Mouse (Mus musculus) thymus, postnatal 0 days (tissue): ENCODE data around the gene Ddx6. TPM values are rescaled to one million over a fixed set of nuclear protein-coding genes. Genes with fewer than 3 reads are reported as not detected.
"Not testable (repeated sequence)": the region's sequence is repeated elsewhere in the genome, so short reads cannot be mapped to it uniquely, and the experiment has no call there.

ENCODE experiments used
- DNase-seq: peaks from one replicate; pipeline ENCODE4 v3.0.0-alpha.2; 2015; ENCODE audit warnings: low spot score
- polyA plus RNA-seq: library from polyadenylated mRNA; unstranded; fragments of >200 nt; fragmentation: Nextera tagmentation; extraction: Ambion mirVana; gene quantifications from 2 replicates; pipeline ENCODE4 v1.2.1, GENCODE M21; 2015

The Ddx6 gene
- polyA plus RNA-seq, result 22.2 and 29.5 TPM in 2 replicates

DNA sequence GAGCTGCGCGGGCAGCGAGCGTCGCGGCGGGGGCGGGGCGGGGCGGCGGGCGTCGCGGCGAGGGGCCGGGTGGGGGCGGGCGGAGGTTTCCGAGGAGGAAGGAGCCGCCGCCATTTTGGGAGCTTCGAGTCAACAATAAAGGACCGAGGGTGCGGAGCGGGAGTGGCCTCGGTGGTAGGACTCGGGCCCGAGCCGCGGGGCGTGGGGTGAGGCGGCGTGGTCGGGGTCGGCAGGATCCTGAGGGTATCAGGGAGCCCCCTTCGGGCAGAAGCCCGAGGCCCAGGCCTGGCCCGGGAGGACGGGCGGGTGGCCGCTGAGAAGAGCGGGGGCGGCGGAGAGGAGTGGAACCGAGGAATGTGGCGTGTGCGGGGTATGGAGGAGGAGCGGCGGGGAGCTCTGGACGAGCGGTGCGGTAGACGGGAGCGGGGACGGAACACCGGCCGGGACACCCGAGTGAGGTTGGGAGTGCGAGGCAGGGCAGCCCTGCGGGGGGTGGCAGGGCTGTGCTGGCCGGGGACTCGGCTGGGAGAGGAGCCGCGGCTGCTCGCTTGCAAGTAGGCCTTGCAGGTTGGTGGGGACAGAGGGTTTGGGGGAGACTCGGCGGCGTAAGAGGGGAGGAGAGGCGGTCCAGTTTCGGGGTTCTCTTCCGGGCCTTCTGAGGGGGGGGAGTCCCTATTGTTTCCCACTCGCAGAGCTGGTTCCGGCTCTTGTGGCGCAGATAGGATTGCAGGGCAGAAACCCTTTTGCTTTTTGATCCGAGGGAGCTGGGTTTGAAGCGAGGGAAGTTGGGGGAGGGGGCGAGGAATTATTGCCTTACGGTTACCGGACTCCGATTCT is at the start of gene Ddx6:
Ddx6 (plus strand) TSS at position 114 of the 837 bp plus-strand sequence.
- peak; percentile 80 for DNase-seq

DNA sequence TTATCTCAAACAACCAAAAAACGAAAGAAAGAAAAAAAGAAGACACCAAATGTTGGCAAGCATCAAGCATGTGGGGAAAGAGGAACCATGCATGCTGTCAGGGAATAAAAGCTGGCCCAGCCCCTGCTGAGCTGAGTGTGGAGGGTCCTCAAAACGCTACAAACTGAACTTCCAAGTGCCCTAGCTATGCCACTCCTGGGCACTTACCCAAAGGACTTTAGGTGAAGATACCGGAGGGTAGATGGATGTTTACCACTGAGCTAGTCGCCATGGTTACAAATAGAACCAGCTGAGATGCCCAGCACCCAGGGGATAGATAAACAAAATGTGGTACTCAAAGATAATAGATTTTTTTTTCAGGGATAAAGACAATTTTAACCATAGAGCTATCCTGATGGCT is 43.1 kb upstream of the Ddx6 start, which contains the start of gene Cxcr5:
Cxcr5 (minus strand) TSS at position 281 of the 400 bp plus-strand sequence.
- no peak for DNase-seq

DNA sequence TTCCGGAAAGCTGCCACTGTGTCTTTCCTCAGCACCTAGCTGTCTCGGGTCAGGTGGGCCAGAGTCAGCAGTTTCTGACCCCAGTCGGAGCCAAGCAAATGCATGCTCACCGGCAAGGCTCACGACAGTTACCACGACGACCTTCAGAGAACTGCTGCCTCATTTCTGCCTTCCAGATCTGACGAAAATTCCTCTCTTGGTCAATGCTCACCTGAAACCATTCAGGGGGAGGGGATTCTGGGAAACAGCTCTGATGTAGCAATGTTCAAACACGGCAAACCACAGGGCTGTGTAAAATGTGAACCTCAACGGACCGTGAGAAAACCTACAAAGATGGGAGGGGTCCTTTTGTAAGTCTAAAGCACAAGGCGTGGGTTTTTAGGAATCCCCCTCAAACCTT is 41.8 kb upstream of the Ddx6 start:
- DNase-seq, result no peak

DNA sequence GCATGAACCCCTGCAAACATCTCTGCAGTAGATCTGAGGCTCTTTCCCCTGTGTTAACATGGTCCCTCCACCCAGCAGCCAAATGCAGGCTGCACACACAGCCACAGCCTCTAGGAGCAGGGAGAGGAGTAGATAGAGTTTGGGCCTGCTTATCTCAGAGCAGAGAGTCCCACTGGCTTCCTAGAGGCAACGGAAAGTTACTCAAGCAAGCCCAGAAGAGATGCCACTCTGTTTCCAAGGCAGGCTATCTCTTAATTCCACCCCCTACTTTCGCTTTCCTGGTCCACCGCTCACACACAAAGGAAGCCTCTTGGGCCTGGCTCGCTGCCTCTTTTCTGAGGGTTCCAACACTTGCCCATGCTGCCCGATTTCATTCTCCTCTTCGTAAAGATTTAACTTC is 39.3 kb upstream of the Ddx6 start:
- DNase-seq, result no peak

DNA sequence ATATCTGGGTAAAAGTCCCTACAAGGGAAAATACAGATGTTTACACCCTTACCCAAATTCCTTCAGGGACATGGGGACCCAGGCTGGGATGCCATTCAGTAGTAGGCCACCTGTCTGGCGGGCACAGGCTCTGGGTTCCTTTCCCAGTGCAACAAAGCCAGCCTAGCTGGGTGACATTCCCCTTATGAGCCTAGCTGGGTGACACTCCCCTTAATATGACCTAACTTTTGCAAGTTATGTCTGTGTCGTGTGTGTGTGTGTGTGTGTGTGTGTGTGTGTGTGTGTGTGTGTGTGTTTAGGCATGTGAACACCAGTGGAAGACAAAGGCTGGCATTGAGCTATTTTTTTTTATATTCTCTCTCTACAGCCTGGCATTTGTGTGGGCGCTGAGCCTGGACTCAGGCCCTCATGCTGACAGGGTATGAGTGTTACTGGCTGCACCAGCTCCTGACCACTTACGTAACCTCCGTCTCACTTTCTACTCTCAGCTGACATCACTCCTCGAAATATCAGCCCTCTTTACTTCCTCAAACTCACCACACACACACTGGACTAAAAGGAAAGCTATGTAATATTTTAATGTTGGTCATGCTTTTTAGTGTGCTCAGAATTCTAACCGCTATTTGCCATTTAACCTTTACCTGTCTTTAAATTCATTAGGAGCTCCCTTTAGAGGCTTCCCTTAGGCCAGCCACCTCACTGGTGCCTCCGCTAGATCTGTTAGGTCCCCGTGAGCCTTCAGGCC is 37.2 kb upstream of the Ddx6 start:
- no peak for DNase-seq

DNA sequence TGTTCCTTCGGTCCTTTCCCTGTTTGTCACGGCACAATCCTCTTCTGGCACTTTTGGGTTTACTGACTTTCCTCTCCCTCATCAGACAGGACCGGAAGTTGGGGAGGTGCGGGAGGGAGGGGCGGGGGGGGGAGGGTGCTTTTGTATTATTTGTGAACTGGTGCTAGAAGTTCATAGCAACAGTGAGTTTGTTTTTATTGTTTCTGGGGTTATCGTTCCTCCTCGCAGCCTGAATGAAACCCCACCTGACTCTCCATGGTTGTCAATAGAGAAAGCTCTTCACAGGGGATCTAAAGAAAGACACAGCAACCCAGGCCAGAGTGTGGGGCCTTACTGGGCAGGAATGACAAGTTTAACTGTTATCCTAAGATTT is 36.6 kb upstream of the Ddx6 start:
- DNase-seq, result peak; percentile 54

DNA sequence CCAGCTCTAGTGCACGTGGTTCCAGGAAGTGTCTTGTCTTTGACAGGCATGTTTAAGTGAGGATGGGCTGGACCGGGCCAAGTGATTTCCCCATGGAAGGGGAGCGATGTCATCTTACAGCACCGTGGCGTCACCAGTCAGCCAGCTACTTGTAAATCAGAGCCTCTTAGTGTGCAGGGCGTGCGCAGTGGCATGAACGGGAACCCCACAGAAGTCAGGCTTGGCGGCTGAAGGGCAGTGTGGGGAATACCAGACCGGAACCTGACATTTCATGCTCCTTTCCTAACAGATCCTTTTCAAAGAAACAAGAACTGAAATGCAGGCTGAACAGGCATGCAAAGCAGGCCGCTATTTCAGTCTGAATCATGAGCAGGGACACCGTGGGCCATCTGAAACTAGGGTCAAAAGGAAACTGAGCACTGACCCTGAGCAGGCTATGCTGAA is 33.7 kb upstream of the Ddx6 start:
- no peak for DNase-seq

DNA sequence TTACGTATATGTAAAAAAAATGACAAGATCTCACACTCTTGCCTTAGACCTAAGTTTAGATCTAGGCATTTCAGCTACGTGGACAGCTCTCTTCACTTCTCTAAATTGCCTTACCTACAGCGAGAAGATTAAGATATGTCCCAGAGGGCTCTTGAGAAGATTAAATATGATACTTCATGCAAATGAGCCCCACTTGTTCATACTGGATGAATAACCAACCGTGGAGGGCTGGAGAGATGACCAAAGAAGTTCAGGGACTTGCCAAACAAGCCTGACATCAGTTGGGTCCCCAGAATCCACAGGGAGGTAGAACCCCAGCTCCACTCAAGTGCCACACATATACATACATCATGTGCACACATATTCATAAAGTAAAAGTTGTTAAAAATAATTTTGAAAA is 31.4 kb upstream of the Ddx6 start:
- DNase-seq, result no peak

DNA sequence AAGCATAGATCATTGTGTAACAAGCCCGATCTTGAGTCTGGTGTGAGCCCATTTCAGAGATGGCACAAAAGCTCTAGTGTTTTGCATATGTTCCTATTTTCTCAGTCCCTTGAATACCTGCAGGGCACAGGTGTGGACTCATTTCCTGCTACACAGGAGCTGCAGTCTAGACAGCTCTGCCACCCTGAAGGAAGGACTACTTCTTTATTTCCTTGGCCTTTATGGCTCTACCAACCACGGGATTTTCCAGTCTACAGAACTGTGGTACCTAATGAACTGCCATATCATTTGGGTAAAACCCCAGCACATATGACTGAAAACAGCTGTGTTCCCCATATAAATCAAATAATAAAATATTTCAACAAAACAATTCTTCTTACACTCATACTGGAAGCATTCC is 29.6 kb upstream of the Ddx6 start:
- DNase-seq, result no peak

DNA sequence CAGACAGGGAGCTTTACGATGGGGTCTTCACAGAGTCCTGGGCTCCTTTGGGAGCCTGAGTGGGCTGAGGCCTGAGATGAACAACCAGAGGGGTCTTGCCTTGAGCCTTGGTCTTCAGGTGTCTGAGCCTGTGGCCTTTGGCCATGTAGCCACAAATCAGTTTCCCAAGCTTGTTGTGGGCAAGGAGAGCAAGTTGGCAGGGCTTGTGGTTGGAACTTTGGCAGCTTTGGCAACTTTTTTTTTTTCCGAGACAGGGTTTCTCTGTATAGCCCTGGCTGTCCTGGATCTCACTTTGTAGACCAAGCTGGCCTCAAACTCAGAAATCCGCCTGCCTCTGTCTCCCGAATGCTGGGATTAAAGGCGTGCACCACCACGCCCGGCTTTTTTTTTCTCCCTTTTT is 28.6 kb upstream of the Ddx6 start:
- DNase-seq, result not testable (repeated sequence)

DNA sequence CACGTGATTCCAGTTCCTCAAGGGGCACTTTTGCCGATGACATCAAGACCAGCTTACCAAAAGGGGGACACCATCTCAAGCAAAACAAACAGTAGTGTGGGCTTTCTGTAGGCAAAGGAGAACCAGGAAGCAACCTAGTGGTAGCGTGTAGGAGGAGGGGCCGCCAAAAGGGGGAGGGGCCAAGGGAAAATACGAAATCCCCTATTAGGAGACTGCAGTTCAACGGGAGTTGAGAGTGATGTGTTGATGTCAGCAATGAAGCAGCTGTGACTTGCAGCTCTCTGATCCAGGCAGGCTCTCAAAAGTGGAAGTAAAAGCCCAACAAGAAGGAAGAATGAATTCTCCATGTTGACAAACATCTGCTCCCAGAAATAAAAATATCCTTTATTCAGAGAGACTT is 25.3 kb upstream of the Ddx6 start:
- DNase-seq, result peak; percentile 70

DNA sequence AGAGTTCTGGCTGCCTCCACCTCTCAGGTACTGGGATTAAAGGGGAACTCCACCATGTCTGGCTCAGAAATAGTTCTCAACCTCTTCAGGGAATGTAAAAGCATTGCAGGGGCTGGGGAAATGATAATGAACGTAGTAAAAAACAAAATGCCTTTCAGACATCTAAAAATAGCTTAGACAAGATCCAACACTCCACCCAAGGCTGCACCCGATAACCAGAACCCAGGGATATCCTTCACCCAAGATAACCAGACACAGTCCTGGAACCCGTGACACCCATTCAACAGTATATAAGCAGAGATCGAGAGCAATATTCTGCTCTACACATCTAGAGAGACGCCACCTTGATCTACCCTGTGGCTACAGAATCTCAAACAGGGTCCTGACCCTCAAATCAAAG is 24.6 kb upstream of the Ddx6 start:
- no peak for DNase-seq

DNA sequence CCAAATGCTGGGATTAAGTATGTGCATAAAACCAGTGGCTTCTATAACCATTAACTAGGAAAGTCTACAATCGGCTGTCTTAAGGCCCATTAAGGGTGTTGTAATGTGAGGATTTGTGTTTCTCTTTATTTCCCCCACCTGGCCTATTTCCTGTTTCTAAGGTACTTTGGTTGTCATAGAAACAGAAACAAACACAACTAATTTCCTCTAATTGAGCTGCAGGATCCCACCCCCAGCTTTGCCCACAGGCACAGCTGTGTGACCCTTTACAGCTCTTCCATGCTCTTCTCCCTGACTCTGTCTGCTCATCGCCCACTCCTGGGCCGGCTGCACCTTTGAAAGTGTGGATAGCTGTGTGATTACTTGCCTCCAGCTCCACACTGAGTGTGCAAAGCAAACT is 23.3 kb upstream of the Ddx6 start:
- peak; percentile 83 for DNase-seq

DNA sequence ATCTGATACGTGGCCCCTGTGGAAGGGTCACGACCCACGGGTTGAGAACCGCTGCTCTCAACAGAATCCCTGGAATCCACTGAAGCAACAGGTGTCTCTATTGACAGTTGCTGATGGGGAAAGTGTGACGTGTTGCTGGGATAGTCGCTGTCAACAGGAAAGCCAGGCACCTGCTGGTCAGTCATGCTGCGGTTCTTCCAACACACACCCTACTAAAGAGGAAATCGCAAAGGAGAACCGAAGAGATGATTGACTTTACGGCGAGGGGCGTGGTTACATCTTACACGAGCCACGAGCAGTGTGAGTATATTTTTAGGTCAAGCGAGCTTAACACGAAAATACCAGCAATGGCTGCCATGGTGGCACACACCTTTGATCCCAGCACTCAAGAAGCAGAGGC is 22.3 kb upstream of the Ddx6 start:
- peak; percentile 56 for DNase-seq

DNA sequence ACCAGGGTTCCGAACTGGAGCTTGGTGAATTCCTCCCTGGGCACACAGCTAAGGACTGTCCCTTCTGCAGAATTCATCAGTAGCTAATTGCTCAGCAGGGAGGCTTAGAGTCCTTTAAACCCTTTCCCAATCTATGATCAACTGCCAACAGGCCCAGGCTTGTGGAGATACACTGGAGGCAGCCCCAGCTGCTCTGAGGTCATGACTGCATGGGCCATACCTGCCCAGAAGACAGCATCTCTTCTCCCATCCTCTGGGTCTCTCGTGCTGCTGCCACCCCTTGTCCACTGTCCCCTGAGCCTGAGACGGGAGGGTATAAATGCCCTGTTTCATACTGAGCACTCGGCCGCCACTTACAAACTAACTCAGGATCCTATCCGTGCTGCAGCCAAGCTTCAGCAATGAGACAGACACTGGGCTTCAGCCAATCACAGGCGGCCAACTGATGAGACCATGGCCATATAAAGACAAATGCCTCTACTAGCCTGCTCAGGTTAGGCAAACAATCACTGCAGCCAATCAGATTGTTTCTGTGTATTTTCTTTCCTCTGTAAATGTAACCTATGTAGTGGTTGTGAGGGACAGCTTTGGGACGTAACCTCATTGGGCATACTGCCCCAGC is 17.9 kb upstream of the Ddx6 start:
- no peak for DNase-seq

DNA sequence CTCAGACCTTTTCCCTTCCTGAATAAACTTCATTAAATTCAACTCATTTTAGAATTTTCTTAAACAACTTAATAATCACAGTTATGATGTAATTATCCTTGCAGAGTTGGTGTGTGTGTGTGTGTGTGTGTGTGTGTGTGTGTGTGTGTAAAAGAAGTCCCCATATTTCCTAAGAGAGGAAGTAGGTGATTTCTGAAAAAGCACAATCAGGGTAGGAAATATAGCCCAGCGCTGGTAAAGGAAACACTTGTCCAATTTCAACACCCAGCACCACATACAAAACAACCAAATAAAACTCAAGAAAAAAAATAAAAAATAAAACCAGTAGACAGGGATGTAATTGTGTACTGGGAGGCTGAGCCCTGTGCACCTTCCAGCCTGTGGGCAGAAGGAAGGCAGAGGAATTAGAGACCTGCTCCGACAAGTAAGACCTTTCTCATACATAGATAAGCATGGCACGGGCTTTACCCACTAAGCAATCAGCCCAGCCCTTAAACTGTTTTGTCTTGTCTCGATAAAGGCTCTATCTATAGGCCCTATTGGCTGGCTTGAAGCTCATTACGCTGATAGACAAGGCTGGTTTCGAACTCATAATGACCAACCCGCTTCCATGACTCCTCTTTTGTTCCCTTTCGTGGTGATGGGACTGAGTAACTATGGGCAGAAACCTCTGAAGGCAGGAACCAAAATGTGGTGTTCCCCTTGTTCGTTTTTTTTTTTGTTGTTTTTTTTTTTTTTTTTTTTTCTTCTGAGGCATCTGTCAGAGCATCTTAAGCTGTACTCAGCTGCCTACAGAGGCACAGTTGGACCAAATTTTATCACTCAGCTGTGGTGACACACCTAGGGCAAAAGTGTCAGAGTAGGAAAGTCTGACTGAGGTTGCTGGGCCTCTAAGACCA is 17.2 kb upstream of the Ddx6 start:
- no peak for DNase-seq

DNA sequence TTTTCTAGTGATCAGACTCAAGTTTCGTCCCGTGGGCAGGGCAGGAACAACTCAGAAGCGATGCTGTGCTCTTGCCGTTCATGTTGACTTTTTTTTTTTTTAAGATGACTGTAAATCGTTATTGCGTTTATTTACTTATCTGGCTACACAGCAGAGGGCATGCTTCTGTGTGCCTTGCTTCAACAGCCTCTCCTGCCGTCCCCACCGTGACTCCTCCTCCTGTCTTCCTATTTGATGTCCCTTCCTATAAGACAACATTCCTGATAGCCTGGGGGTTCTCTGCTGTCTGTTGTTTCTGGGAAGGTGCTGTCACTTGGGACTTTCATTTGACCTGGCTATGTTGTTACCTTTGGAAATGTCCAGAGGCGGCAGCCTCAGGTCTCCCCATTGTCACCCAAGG is 16.1 kb upstream of the Ddx6 start:
- no peak for DNase-seq

DNA sequence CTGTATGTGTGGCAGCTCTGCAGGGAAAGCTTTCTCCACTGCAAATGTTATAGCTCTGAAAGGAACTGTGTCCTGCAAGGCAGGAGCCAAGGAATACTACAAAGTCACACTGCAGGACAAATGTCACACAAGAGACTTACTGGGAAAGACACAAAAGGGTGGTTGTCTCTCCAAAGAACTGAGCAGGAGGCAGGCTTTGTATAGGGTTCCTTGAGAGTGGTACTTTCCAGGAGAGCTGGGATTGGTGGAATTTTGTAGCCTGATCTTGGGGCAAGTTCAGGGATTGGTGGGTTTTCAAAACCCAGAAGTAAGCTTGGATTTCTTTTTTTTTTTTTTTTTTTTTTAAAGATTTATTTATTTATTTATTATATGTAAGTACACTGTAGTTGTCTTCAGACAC is 15.6 kb upstream of the Ddx6 start:
- no peak for DNase-seq

DNA sequence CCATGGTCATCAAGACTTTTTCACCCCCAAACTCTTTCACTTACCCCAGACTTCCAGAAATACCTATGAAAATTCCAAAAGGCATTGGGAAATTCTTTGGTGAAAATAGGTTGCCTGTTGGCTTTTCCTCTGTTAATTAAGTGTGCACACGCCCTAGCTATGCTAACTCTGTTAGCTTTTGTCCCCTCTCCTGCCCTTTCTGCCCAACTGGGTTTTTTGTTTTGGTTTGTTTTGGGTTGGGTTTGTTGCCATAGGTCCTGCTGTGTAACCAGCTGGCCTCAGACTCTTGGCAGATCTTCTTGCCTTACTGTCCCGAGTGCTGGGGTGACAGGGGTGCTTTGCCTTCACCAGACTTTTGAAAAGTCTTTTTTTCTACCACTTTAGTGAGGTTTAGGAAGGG is 13.7 kb upstream of the Ddx6 start:
- DNase-seq, result no peak

DNA sequence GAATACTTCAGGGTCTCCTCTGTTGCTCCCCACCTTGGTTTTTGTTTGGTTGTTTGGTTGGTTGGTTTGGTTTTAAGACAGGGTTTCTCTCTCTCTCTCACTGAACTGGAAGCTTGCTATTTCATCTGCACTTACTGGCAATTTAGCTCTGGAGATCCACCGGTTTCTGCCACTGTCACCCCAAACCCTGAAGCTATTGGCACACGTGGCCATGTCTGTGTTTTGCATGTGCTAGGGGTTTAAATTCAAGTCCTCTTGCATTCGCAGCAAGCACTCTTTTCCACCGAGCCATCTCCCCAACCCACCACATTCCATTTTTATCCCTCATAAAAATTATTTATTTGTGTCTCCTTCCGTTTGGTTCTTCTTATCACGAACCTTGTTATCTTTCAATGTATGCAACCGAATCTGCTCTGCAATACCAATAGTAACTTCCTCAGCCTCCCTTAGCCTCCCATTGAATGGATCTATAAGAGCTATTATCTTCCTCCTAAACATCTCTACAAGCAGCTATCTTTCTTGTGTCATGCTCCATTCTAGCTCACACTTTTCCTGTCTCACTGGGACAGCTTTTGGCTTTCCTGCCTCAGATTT is 13.0 kb upstream of the Ddx6 start:
- DNase-seq, result no peak

DNA sequence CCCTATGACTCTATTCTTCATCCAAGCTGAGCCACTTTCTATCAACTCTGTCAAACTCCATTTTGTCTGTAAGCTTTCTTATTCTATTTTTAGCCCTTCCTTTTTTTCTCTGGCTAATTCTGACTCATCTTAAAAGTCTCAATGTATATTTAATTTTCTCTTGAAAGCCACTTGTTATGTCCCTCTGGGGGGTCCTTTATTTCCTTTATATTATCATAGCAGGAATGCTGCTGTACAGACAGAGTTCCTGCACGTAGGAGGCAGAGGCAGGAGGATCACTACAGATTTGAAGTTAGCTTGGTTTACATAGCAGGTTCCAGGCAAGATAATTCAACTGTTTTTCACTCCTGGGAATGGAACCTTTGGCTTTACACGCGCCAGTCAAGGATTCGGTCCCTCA is 11.5 kb upstream of the Ddx6 start:
- DNase-seq, result no peak
